Mouse (Mus musculus): ENCODE results near the gene Gse1. TPM values are rescaled to one million over a fixed set of nuclear protein-coding genes. Genes with fewer than 3 reads are reported as not detected.

Gse1 gene
- total RNA-seq, 1 experiment = 21.4 TPM

GRCm38 (mm10) chr8:120382436-120383203 is 154.4 kb downstream of the Gse1 start:
- no peak for DNase-seq (ENCODE audit: low read depth, low spot score)
- H3K27ac ChIP-seq (ENCODE audit: insufficient read depth, low read depth, low read length, poor library complexity, severe bottlenecking) = no peak overlapping the region
- in situ Hi-C loops (cut with MboI; ENCODE audit: low sequenced_read_pairs in 2 of 2, unreplicated experiment in 2 of 2) = no loop called here

GRCm38 (mm10) chr8:120383204-120383560 is 154.9 kb downstream of the Gse1 start:
- no peak for DNase-seq (ENCODE audit: low read depth, low spot score)
- Histone ChIP-seq H3K4me3 (ENCODE audit: insufficient read depth in 1 of 2, low read depth in 1 of 2, low read length in 2 of 2, poor library complexity in 1 of 2, severe bottlenecking in 1 of 2) (no peak overlapping the region), H3K9me3 (ENCODE audit: control insufficient read depth, insufficient read depth, low read depth, low read length) (no peaks in the 10 kb centered on the region), H3K36me3 (ENCODE audit: control insufficient read depth, insufficient read depth, low read length, poor library complexity, severe bottlenecking) (no peaks in the 10 kb centered on the region), H3K9ac (ENCODE audit: insufficient read depth, low read depth, low read length, poor library complexity, severe bottlenecking) (no peak overlapping the region), H3K27ac (ENCODE audit: insufficient read depth, low read depth, low read length, poor library complexity, severe bottlenecking) (no peak overlapping the region), H3K4me1 (ENCODE audit: control insufficient read depth in 2 of 2, insufficient read depth in 2 of 2, low read length in 2 of 2, poor library complexity in 1 of 2) (peaks cover 0 to 14% of the 10 kb centered on the region in 2 experiments; a peak in 1 of 4 replicates)
- no peak for TF ChIP-seq HCFC1 (IDR thresholded peaks at IDR 0.05; ENCODE audit: borderline replicate concordance, insufficient read depth, low read length)
- TF ChIP-seq MAFK (IDR thresholded peaks at IDR 0.05; ENCODE audit: insufficient read depth, low read depth, low read length) = no peak
- TF ChIP-seq CHD2 (IDR thresholded peaks at IDR 0.05; ENCODE audit: low read depth, low read length) = no peak
- TF ChIP-seq ZNF384 (IDR thresholded peaks at IDR 0.05; ENCODE audit: low read depth, low read length) = no peak
- no peak for TF ChIP-seq ZC3H11A (IDR thresholded peaks at IDR 0.05; ENCODE audit: borderline replicate concordance, low read depth, low read length)
- in situ Hi-C loops (cut with MboI; ENCODE audit: low sequenced_read_pairs in 2 of 2, unreplicated experiment in 2 of 2) = no loop called here

More at GRCm38 (mm10) chr8:120382436-120383203, 154.4 kb downstream of the Gse1 start:
- TF ChIP-seq ZC3H11A (IDR thresholded peaks at IDR 0.05; ENCODE audit: borderline replicate concordance, low read depth, low read length) = no peak
- no peak for TF ChIP-seq ZNF384 (IDR thresholded peaks at IDR 0.05; ENCODE audit: low read depth, low read length)
- no peak for TF ChIP-seq CHD2 (IDR thresholded peaks at IDR 0.05; ENCODE audit: low read depth, low read length)
- TF ChIP-seq MAFK (IDR thresholded peaks at IDR 0.05; ENCODE audit: insufficient read depth, low read depth, low read length) = no peak
- TF ChIP-seq HCFC1 (IDR thresholded peaks at IDR 0.05; ENCODE audit: borderline replicate concordance, insufficient read depth, low read length) = no peak
- Histone ChIP-seq H3K9me3 (ENCODE audit: control insufficient read depth, insufficient read depth, low read depth, low read length) (no peaks in the 10 kb centered on the region), H3K9ac (ENCODE audit: insufficient read depth, low read depth, low read length, poor library complexity, severe bottlenecking) (no peak overlapping the region), H3K36me3 (ENCODE audit: control insufficient read depth, insufficient read depth, low read length, poor library complexity, severe bottlenecking) (no peaks in the 10 kb centered on the region), H3K4me1 (ENCODE audit: control insufficient read depth in 2 of 2, insufficient read depth in 2 of 2, low read length in 2 of 2, poor library complexity in 1 of 2) (peaks cover 0 to 16% of the 10 kb centered on the region in 2 experiments; a peak in 1 of 4 replicates), H3K4me3 (ENCODE audit: insufficient read depth in 1 of 2, low read depth in 1 of 2, low read length in 2 of 2, poor library complexity in 1 of 2, severe bottlenecking in 1 of 2) (no peak overlapping the region)

GRCm38 (mm10) chr8:120383713-120384112 is 155.5 kb downstream of the Gse1 start:
- H3K4me1 ChIP-seq (ENCODE audit: control insufficient read depth in 2 of 2, insufficient read depth in 2 of 2, low read length in 2 of 2, poor library complexity in 1 of 2) = peaks cover 0 to 9% of the 10 kb centered on the region in 2 experiments; a peak in 1 of 4 replicates
- TF ChIP-seq ZC3H11A (IDR thresholded peaks at IDR 0.05; ENCODE audit: borderline replicate concordance, low read depth, low read length) (no peak), MAFK (IDR thresholded peaks at IDR 0.05; ENCODE audit: insufficient read depth, low read depth, low read length) (no peak), CHD2 (IDR thresholded peaks at IDR 0.05; ENCODE audit: low read depth, low read length) (no peak), ZNF384 (IDR thresholded peaks at IDR 0.05; ENCODE audit: low read depth, low read length) (no peak), HCFC1 (IDR thresholded peaks at IDR 0.05; ENCODE audit: borderline replicate concordance, insufficient read depth, low read length) (no peak)
- no peaks in the 10 kb centered on the region for H3K9me3 ChIP-seq (ENCODE audit: control insufficient read depth, insufficient read depth, low read depth, low read length)
- H3K36me3 ChIP-seq (ENCODE audit: control insufficient read depth, insufficient read depth, low read length, poor library complexity, severe bottlenecking) = no peaks in the 10 kb centered on the region
- H3K4me3 ChIP-seq (ENCODE audit: insufficient read depth in 1 of 2, low read depth in 1 of 2, low read length in 2 of 2, poor library complexity in 1 of 2, severe bottlenecking in 1 of 2) = no peak overlapping the region
- no peak for DNase-seq (ENCODE audit: low read depth, low spot score)
- no peak overlapping the region for H3K9ac ChIP-seq (ENCODE audit: insufficient read depth, low read depth, low read length, poor library complexity, severe bottlenecking)
- in situ Hi-C loops (cut with MboI; ENCODE audit: low sequenced_read_pairs in 2 of 2, unreplicated experiment in 2 of 2) = no loop called here
- H3K27ac ChIP-seq (ENCODE audit: insufficient read depth, low read depth, low read length, poor library complexity, severe bottlenecking) = no peak overlapping the region

GRCm38 (mm10) chr8:120384745-120385144 is 156.5 kb downstream of the Gse1 start:
- H3K4me1 ChIP-seq (ENCODE audit: control insufficient read depth in 2 of 2, insufficient read depth in 2 of 2, low read length in 2 of 2, poor library complexity in 1 of 2) = peaks cover 0 to 5% of the 10 kb centered on the region in 2 experiments; a peak in 1 of 4 replicates
- H3K27ac ChIP-seq (ENCODE audit: insufficient read depth, low read depth, low read length, poor library complexity, severe bottlenecking) = no peak overlapping the region
- H3K9me3 ChIP-seq (ENCODE audit: control insufficient read depth, insufficient read depth, low read depth, low read length) = no peaks in the 10 kb centered on the region
- no peak overlapping the region for H3K4me3 ChIP-seq (ENCODE audit: insufficient read depth in 1 of 2, low read depth in 1 of 2, low read length in 2 of 2, poor library complexity in 1 of 2, severe bottlenecking in 1 of 2)
- in situ Hi-C loops (cut with MboI; ENCODE audit: low sequenced_read_pairs in 2 of 2, unreplicated experiment in 2 of 2) = no loop called here
- H3K9ac ChIP-seq (ENCODE audit: insufficient read depth, low read depth, low read length, poor library complexity, severe bottlenecking) = no peak overlapping the region
- H3K36me3 ChIP-seq (ENCODE audit: control insufficient read depth, insufficient read depth, low read length, poor library complexity, severe bottlenecking) = no peaks in the 10 kb centered on the region
- TF ChIP-seq ZC3H11A (IDR thresholded peaks at IDR 0.05; ENCODE audit: borderline replicate concordance, low read depth, low read length) (no peak), HCFC1 (IDR thresholded peaks at IDR 0.05; ENCODE audit: borderline replicate concordance, insufficient read depth, low read length) (no peak), MAFK (IDR thresholded peaks at IDR 0.05; ENCODE audit: insufficient read depth, low read depth, low read length) (no peak), ZNF384 (IDR thresholded peaks at IDR 0.05; ENCODE audit: low read depth, low read length) (no peak), CHD2 (IDR thresholded peaks at IDR 0.05; ENCODE audit: low read depth, low read length) (no peak)
- DNase-seq (ENCODE audit: low read depth, low spot score) = peak; percentile 35
